Mouse (Mus musculus) embryonic facial prominence, embryonic 13.5 days (tissue): ENCODE results near the gene Luc7l3. TPM values are rescaled to one million over a fixed set of nuclear protein-coding genes. Genes with fewer than 3 reads are reported as not detected.
A peak's percentile ranks its signal among the peaks of the same experiment; 100 is the strongest.

Experiments used
- ATAC-seq: fragments of 200-750 bp; cut with Nextera tagmentation; 2 replicates; pipeline ENCODE4 v1.8.0; 2017; ENCODE audit warnings: low read depth; ENCODE audit not compliant: insufficient number of reproducible peaks, insufficient read depth, low FRiP score, low TSS enrichment
- H3K27ac ChIP-seq: fragments of 300-500 bp; sonication (generic); 2 replicates; pipeline ENCODE4 v1.5.1; 2015; ENCODE audit warnings: moderate library complexity, mild to moderate bottlenecking, inconsistent platforms
- H3K27me3 ChIP-seq: fragments of 300-500 bp; sonication (generic); 2 replicates; pipeline ENCODE4 v1.6.1; 2015; ENCODE audit warnings: mild to moderate bottlenecking, inconsistent platforms
- H3K36me3 ChIP-seq: fragments of 300-500 bp; sonication (generic); 2 replicates; pipeline ENCODE4 v1.6.1; 2015; ENCODE audit warnings: mild to moderate bottlenecking, inconsistent platforms
- H3K4me1 ChIP-seq: fragments of 300-500 bp; sonication (generic); 2 replicates; pipeline ENCODE4 v1.6.1; 2015; ENCODE audit warnings: inconsistent platforms
- H3K4me2 ChIP-seq: fragments of 300-500 bp; sonication (generic); 2 replicates; pipeline ENCODE4 v1.6.1; 2015; ENCODE audit warnings: moderate library complexity, mild to moderate bottlenecking, inconsistent platforms
- H3K4me3 ChIP-seq: fragments of 300-500 bp; sonication (generic); 2 replicates; pipeline ENCODE4 v1.5.1; 2015; ENCODE audit warnings: mild to moderate bottlenecking, inconsistent platforms
- H3K9ac ChIP-seq: fragments of 300-500 bp; sonication (generic); 2 replicates; pipeline ENCODE4 v1.6.1; 2015; ENCODE audit warnings: mild to moderate bottlenecking, inconsistent platforms
- H3K9me3 ChIP-seq: fragments of 300-500 bp; sonication (generic); 2 replicates; pipeline ENCODE4 v1.6.1; 2016; ENCODE audit warnings: inconsistent platforms
- WGBS: fragments of 180-500 bp; shearing (Covaris S2); methylation state at CpG from one replicate; pipeline ENCODE4 v1.1.7; 2015; ENCODE audit warnings: mixed read lengths; 5-methylcytosine and 5-hydroxymethylcytosine counted together
- polyA plus RNA-seq: library from polyadenylated mRNA; unstranded; fragments of >200 nt; fragmentation: Nextera tagmentation; extraction: Ambion mirVana; gene quantifications from 2 replicates; pipeline ENCODE4 v1.2.1, GENCODE M21; 2015

The Luc7l3 gene
- 160 and 162 TPM in 2 replicates for polyA plus RNA-seq

DNA sequence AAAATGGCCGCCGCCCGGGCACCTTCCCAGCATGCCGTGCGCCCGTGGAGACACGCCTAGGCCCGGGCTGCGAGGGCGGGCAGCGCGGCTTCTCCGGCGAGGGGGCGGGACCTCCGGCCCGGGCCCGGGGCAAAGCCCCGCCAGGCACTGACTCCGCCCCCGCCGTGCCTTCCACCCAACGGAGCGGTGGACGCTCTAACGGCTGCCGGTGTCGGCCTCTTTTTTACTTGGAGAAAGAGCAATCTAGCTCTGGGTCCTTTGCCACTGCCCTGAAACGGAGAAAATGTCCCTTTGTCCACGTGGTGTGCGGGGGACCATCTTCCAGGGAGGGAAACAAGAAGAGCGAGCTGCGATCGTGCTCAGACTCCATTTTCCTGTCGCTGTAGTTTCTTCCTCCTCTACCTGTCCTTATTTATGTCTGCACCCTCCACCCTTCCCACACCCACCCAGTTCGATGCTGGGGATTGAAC is at the start of gene Luc7l3:
TSS of gene Luc7l3 (minus strand) at position 58 of the 470 bp plus-strand sequence.
- H3K9me3 ChIP-seq = no peaks in the 10 kb centered on the region
- ATAC-seq = peak; percentile 92
- peak within 1 kb of the TSS; percentile 69 for H3K4me2 ChIP-seq
- peak within 1 kb of the TSS; percentile 98 for H3K4me3 ChIP-seq
- peaks cover 14% of the 10 kb centered on the region for H3K36me3 ChIP-seq
- peak within 1 kb of the TSS; percentile 99 for H3K9ac ChIP-seq
- H3K27me3 ChIP-seq = no peaks in the 10 kb centered on the region
- H3K4me1 ChIP-seq = peaks cover 26% of the 10 kb centered on the region
- peak within 1 kb of the TSS; percentile 98 for H3K27ac ChIP-seq
- WGBS = under 1% methylated on average over 35 of the region's 36 CpGs

DNA sequence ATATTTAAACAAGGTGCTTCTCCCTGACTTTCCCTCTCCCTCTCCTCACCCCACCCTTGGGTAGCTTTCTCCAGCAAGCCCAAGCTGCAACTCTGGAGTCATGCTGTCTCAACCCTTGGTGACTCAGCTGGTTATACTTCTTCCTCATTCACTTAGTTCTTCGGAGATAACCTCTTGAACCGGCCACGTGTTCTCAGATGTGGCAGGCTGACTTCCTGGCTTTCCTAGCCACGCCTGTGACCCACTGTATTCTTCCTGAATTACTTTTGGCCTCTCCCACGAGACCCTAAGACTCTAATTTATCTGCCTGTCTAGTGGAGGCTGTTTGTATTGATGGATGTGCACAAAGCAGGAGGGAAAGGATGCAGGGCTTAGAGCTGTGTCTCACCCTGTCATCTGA is 49.0 kb upstream of the Luc7l3 start:
- no peak overlapping the region for H3K4me3 ChIP-seq
- H3K9me3 ChIP-seq = no peaks in the 10 kb centered on the region
- no peak overlapping the region for H3K27ac ChIP-seq
- H3K9ac ChIP-seq = no peak overlapping the region
- ATAC-seq = no peak
- 49% methylated on average over 5 of the region's 5 CpGs for WGBS
- H3K27me3 ChIP-seq = peaks cover 14% of the 10 kb centered on the region; the same call in 1 of the 2 replicates
- H3K36me3 ChIP-seq = no peaks in the 10 kb centered on the region
- H3K4me1 ChIP-seq = no peaks in the 10 kb centered on the region
- no peak overlapping the region for H3K4me2 ChIP-seq

DNA sequence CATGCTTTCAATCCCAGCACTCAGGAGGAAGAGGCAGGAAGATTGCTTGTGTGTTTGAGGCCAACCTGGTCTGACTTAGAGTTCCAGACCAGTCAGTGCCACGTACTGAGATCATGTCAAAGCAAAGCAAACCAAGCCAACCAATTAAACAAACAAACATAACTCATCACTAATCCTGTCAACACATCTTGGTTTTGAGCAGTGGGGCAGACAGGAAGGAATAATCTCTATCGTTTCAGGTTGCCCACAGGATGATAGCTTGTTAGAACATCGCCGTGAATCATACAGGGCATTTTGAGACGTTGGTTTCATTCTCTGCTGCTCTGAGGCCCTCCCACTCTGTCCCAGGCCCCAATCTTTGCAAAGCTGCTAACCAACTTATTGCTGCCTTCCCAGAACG is 48.2 kb upstream of the Luc7l3 start:
- Histone ChIP-seq H3K36me3 (no peaks in the 10 kb centered on the region), H3K9me3 (no peaks in the 10 kb centered on the region), H3K27ac (no peak overlapping the region), H3K9ac (no peak overlapping the region), H3K27me3 (peaks cover 14% of the 10 kb centered on the region; the same call in 1 of the 2 replicates), H3K4me3 (no peak overlapping the region), H3K4me2 (no peak overlapping the region), H3K4me1 (no peaks in the 10 kb centered on the region)
- no peak for ATAC-seq
- WGBS = 80% methylated on average over 6 of the region's 6 CpGs

DNA sequence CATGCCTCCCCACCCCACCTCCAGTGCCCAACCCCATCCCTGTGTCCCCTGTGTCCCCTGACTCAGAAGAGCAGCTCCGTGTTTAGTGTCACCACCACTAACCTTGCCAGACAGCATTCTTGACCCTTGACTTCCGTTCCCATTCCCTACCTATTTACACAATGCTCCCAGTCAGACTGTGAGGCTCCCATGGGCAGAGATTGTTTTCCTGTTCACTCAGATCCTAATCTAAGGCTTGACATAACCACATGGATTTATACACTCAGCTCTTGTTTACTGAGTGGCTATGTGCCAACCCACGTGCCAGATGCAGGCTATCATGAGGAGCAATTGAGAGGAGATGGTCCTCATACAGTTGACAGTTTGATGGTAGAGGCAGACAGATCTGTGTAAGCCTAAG is 43.6 kb upstream of the Luc7l3 start:
- Histone ChIP-seq H3K27ac (no peak overlapping the region), H3K36me3 (no peaks in the 10 kb centered on the region), H3K27me3 (no peaks in the 10 kb centered on the region), H3K9ac (no peak overlapping the region), H3K4me2 (no peak overlapping the region), H3K9me3 (no peaks in the 10 kb centered on the region), H3K4me1 (0 out of 2 replicates have a peak, but pooled peaks cover 9% of the 10 kb centered on the region), H3K4me3 (no peak overlapping the region)
- WGBS = 58% methylated on average over 3 of the region's 3 CpGs
- ATAC-seq = no peak

DNA sequence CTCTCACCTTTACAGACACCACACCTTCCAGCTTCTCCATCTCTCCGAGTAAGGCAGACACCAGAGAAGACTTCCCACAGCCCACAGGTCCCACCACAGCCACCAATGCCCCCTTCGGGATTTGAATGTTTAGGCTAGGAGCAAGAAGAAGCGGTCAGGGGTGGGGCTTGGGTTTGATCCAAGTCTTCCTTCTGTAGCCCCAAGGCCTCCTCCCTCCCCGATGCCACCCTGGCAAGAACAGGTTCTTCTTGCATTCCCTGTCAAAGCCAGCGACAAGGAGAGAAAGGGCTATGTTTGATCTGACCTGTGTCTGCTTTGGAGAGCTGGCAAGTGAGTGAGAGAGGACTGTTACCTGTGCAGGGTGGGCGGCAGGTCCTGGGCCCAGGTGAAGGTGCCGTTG is 41.9 kb upstream of the Luc7l3 start:
- Histone ChIP-seq H3K9ac (no peak overlapping the region), H3K4me2 (no peak overlapping the region), H3K4me3 (no peak overlapping the region), H3K4me1 (0 out of 2 replicates have a peak, but pooled peaks cover 9% of the 10 kb centered on the region), H3K36me3 (no peaks in the 10 kb centered on the region), H3K27me3 (no peaks in the 10 kb centered on the region), H3K27ac (no peak overlapping the region), H3K9me3 (no peaks in the 10 kb centered on the region)
- no peak for ATAC-seq
- WGBS = 69% methylated on average over 7 of the region's 7 CpGs

DNA sequence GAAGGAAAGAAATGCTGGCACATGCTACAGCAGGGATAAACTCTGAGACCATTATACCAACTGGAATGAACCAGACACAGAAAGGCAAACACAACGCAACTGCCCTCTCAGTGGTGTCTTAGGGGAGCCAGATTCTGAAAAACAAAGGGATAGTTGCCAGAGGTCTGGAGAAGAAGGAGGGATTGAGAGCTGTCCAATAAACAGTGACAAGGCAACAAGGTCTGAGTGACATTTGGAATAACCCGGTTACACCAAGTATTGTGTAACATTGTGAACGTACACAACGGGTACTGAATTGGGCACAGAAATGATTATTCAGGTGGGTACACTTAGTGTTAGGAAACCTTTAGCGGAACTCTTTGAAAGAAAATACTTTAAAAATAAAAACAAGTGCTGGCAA is 40.3 kb upstream of the Luc7l3 start:
- no peak overlapping the region for H3K9ac ChIP-seq
- 0 out of 2 replicates have a peak, but pooled peaks cover 9% of the 10 kb centered on the region for H3K4me1 ChIP-seq
- no peak overlapping the region for H3K4me2 ChIP-seq
- WGBS = 92% methylated on average over 5 of the region's 5 CpGs
- no peaks in the 10 kb centered on the region for H3K36me3 ChIP-seq
- no peak overlapping the region for H3K27ac ChIP-seq
- H3K9me3 ChIP-seq = no peaks in the 10 kb centered on the region
- ATAC-seq = no peak
- H3K27me3 ChIP-seq = no peaks in the 10 kb centered on the region
- no peak overlapping the region for H3K4me3 ChIP-seq

DNA sequence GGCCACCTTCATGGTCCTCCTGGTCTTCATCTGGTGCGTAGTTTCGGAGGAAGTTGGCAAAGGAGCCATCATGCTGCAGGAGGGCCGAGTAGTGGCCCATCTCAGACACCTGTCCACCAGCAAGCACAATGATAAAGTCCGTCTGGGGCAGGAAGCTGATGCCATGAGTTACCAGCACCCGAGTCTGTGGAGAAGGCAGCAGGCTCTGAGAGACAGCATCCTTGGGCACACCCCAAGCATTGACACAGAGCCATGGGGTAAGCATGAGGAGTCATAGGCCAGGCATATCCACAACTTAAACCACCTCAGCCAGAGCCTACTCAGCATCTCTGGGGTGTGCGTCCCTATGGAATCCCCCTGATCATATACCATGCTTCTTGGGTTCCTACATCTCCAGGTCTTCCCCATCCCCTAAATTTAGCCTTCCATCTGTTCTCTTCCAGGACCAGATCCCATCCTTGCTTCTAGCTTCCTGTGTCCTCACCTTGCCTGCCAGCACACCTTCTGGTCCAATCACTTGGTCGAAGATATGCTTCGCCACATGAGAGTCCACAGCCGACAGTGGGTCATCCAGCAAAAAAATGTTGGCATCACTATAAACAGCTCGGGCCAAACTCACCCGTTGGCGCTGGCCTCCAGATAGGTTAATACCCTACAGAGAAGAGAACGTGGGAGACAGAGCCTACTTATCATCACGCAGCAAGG is 39.5 kb upstream of the Luc7l3 start:
- H3K9ac ChIP-seq = no peak overlapping the region
- H3K36me3 ChIP-seq = no peaks in the 10 kb centered on the region
- H3K4me3 ChIP-seq = no peak overlapping the region
- H3K4me2 ChIP-seq = no peak overlapping the region
- no peak overlapping the region for H3K27ac ChIP-seq
- ATAC-seq = no peak
- H3K4me1 ChIP-seq = 0 out of 2 replicates have a peak, but pooled peaks cover 9% of the 10 kb centered on the region
- no peaks in the 10 kb centered on the region for H3K9me3 ChIP-seq
- 0 out of 2 replicates have a peak, but pooled peaks cover 4% of the 10 kb centered on the region for H3K27me3 ChIP-seq
- 90% methylated on average over 14 of the region's 14 CpGs for WGBS

DNA sequence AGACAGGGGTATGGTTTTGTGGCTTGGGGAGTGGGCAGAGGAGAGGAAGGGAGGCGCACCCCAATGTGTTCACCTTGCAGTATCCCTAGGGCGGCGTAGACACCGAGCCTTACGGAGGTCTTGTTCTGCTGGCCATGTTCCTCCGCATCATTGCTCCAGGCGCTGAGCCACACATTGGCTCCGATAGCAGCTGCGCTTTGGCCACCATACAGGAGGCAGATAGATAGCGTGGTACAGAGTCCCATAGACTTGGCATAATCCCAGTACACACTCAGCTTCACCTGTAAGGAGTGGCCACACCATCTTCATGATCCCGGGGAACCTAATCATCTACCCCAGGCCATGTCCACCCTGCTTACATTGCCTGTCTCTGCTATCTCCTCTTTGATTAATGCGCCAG is 37.4 kb upstream of the Luc7l3 start:
- H3K36me3 ChIP-seq = no peaks in the 10 kb centered on the region
- H3K4me3 ChIP-seq = no peak overlapping the region
- ATAC-seq = no peak
- no peak overlapping the region for H3K27ac ChIP-seq
- no peak overlapping the region for H3K4me2 ChIP-seq
- no peak overlapping the region for H3K9ac ChIP-seq
- H3K9me3 ChIP-seq = no peaks in the 10 kb centered on the region
- 0 out of 2 replicates have a peak, but pooled peaks cover 4% of the 10 kb centered on the region for H3K27me3 ChIP-seq
- WGBS = 97% methylated on average over 12 of the region's 12 CpGs
- 0 out of 2 replicates have a peak, but pooled peaks cover 9% of the 10 kb centered on the region for H3K4me1 ChIP-seq

DNA sequence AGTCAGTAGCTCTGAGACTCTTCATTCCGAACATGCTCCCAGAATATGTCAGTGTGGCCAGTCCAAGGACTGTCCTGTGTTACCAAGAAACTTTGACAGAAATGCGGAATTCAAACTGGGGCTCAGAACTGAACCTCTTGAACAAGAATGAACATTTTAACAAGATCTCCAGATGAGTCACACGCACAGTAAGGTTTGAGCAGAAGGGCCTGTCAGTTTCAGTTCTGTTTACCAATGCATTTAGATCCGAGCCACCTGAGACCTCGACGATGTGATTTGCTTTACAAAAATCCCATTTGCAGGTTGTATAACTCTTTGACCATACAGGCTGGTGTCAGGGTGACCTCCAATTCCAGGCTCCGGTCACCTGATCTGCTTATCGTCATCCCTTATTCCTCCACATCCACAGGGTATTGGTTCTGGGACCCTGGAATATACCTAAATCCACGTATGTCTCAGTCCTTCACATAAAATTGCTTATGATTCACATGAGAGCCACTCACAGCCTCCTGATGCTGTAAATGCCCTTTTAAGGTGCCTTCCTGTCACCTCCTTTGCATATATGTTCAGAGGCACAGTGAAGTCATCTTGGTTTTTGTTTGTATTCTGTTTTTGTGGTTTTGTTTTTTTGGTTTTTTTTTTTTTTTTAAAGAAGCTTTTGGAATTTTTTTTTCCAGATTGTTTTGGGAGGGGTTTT is 33.9 kb upstream of the Luc7l3 start:
- Histone ChIP-seq H3K4me1 (no peaks in the 10 kb centered on the region), H3K4me2 (no peak overlapping the region), H3K9me3 (no peaks in the 10 kb centered on the region), H3K4me3 (no peak overlapping the region), H3K36me3 (no peaks in the 10 kb centered on the region), H3K9ac (no peak overlapping the region), H3K27me3 (0 out of 2 replicates have a peak, but pooled peaks cover 4% of the 10 kb centered on the region), H3K27ac (no peak overlapping the region)
- 86% methylated on average over 9 of the region's 9 CpGs for WGBS
- ATAC-seq = no peak

DNA sequence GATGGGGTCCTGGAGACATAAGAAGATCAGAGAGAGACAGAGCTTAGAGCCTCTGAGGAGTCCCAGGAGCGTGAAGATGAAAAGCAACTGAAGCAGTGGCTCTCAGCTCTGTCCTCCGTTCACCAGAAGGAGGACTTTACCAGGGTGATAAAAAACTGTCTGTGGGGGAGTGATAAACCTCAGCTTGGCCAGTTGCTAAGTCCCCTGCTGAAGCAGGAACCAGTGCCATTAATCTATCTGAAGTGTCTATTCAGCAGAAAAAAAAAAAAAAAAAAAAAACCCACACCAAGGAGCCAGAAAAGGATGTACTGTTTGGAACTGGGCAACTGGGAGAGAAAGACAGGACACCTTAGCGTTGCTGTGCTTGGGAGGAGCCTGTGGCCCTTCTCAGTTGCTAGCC is 29.3 kb upstream of the Luc7l3 start:
- H3K27me3 ChIP-seq = no peaks in the 10 kb centered on the region
- no peak overlapping the region for H3K27ac ChIP-seq
- ATAC-seq = no peak
- no peaks in the 10 kb centered on the region for H3K36me3 ChIP-seq
- H3K9me3 ChIP-seq = no peaks in the 10 kb centered on the region
- WGBS = 36% methylated on average over 3 of the region's 3 CpGs
- H3K4me3 ChIP-seq = no peak overlapping the region
- H3K4me1 ChIP-seq = no peaks in the 10 kb centered on the region
- H3K4me2 ChIP-seq = no peak overlapping the region
- H3K9ac ChIP-seq = no peak overlapping the region

DNA sequence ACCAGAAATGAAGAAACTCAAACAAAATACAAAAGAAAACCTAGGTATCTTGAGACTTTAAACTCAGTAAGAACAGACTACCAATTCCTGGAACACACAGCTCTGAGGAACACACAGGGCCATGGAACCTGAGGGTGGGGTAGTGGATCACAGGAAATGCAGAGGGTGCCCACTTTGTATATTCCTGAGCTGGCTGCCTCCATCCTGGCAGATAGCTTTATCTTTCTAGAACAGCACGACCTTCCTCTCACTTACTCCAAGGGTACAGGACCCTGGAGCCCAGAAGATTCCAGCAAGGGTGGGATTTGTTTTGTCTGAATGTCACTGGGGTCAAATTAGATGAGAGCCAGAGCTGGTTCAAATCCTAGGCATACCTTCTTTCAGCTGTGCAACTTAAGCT is 28.5 kb upstream of the Luc7l3 start:
- no peaks in the 10 kb centered on the region for H3K36me3 ChIP-seq
- 74% methylated on average over 1 of the region's 1 CpGs for WGBS
- H3K4me2 ChIP-seq = no peak overlapping the region
- no peak for ATAC-seq
- H3K27ac ChIP-seq = no peak overlapping the region
- H3K4me1 ChIP-seq = no peaks in the 10 kb centered on the region
- H3K9me3 ChIP-seq = no peaks in the 10 kb centered on the region
- no peak overlapping the region for H3K4me3 ChIP-seq
- H3K27me3 ChIP-seq = no peaks in the 10 kb centered on the region
- H3K9ac ChIP-seq = no peak overlapping the region

DNA sequence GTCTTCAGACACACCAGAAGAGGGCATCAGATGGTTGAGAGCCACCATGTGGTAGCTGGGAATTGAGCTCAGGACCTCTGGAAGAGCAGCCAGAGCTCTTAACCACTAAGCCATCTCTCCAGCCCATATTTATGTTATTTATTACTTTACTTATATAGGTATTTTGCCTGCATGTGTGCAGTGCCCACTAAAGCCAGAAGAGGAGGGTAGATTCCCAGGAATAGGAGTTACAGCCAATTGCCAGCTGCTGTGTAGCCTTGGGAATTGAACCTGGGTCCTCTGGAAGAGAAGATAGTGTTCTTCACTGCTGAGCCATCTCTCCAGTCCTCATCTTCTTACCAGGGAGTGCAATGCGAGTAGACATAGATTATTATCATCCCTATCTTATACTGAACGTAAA is 28.1 kb upstream of the Luc7l3 start:
- H3K9ac ChIP-seq = no peak overlapping the region
- no peaks in the 10 kb centered on the region for H3K9me3 ChIP-seq
- ATAC-seq = no peak
- no peaks in the 10 kb centered on the region for H3K27me3 ChIP-seq
- no peak overlapping the region for H3K4me3 ChIP-seq
- H3K4me2 ChIP-seq = no peak overlapping the region
- WGBS = 83% methylated on average over 2 of the region's 2 CpGs
- H3K27ac ChIP-seq = no peak overlapping the region
- no peaks in the 10 kb centered on the region for H3K36me3 ChIP-seq
- H3K4me1 ChIP-seq = peaks cover under 1% of the 10 kb centered on the region; the same call in 1 of the 2 replicates
